Mouse (Mus musculus) MEL (cell line): Measurements from ENCODE around the gene Scel. TPM values are rescaled to one million over a fixed set of nuclear protein-coding genes. Genes with fewer than 3 reads are reported as not detected.

Experiments used
- DNase-seq: peaks from one replicate; pipeline ENCODE4 v3.0.0; 2011; ENCODE audit warnings: low read depth, low spot score
- H3K27ac ChIP-seq: 2 replicates; pipeline ENCODE4 v1.5.1; 2012; ENCODE audit warnings: low read depth, mild to moderate bottlenecking, control low read depth, low read length, moderate library complexity; ENCODE audit not compliant: control insufficient read depth
- H3K27me3 ChIP-seq, 2 experiments: fragments of 150-350 bp in 1 of 2; sonication (generic) in 1 of 2; 2 replicates each; pipeline ENCODE4 v1.6.1; 2012; ENCODE audit warnings: low read length in 2 of 2, mild to moderate bottlenecking in 2 of 2, improper control_type of control experiment in 1 of 2, moderate library complexity in 1 of 2; ENCODE audit not compliant: insufficient read depth in 2 of 2, control insufficient read depth in 1 of 2
- H3K36me3 ChIP-seq, 2 experiments: 2 replicates each; pipeline ENCODE4 v1.6.1; 2012 to 2014; ENCODE audit warnings: low read length in 2 of 2, improper control_type of control experiment in 1 of 2, inconsistent platforms in 1 of 2, mild to moderate bottlenecking in 1 of 2; ENCODE audit not compliant: insufficient read depth in 2 of 2, control insufficient read depth in 1 of 2
- H3K4me1 ChIP-seq, 2 experiments: fragments of 150-350 bp in 1 of 2; sonication (generic) in 1 of 2; 2 replicates each; pipeline ENCODE4 v1.6.1; 2012; ENCODE audit warnings: low read length in 2 of 2, improper control_type of control experiment in 1 of 2, mild to moderate bottlenecking in 1 of 2; ENCODE audit not compliant: insufficient read depth in 2 of 2, control insufficient read depth in 1 of 2
- H3K4me3 ChIP-seq, 2 experiments: fragments of 150-350 bp in 1 of 2; sonication (generic) in 1 of 2; 2 replicates each; pipeline ENCODE4 v1.5.1; 2012; ENCODE audit warnings: low read depth in 2 of 2, low read length in 2 of 2, mild to moderate bottlenecking in 2 of 2, moderate library complexity in 2 of 2, control low read depth in 1 of 2, improper control_type of control experiment in 1 of 2; ENCODE audit not compliant: control insufficient read depth in 1 of 2, insufficient read depth in 1 of 2
- H3K79me2 ChIP-seq: 2 replicates; pipeline ENCODE4 v1.6.1; 2012; ENCODE audit warnings: mild to moderate bottlenecking, low read length, moderate library complexity; ENCODE audit not compliant: control insufficient read depth, poor library complexity, insufficient read depth
- H3K9ac ChIP-seq: 2 replicates; pipeline ENCODE4 v1.6.1; 2012; ENCODE audit warnings: low read depth, mild to moderate bottlenecking, control low read depth, low read length, moderate library complexity; ENCODE audit not compliant: control insufficient read depth, poor library complexity, severe bottlenecking
- H3K9me3 ChIP-seq: fragments of 150-350 bp; sonication (generic); replicated peaks from 2 replicates; pipeline ENCODE4 v1.6.1; 2012; ENCODE audit warnings: mild to moderate bottlenecking, low read length, improper control_type of control experiment, moderate library complexity; ENCODE audit not compliant: insufficient read depth
- ELF1 ChIP-seq: IDR thresholded peaks from 2 replicates; pipeline ENCODE4 v1.6.1; 2014; ENCODE audit warnings: low read depth, mild to moderate bottlenecking, inconsistent platforms, low read length, improper control_type of control experiment, moderate library complexity
- EP300 ChIP-seq, 2 experiments: IDR thresholded peaks; 2 replicates each; pipeline ENCODE4 v1.6.1; 2011; ENCODE audit warnings: improper control_type of control experiment in 2 of 2, low read length in 2 of 2, low read depth in 1 of 2, mild to moderate bottlenecking in 1 of 2
- ETS1 ChIP-seq: IDR thresholded peaks from 2 replicates; pipeline ENCODE4 v1.6.1; 2012; ENCODE audit warnings: low read depth, mild to moderate bottlenecking, inconsistent platforms, low read length, improper control_type of control experiment, moderate library complexity
- GATA1 ChIP-seq: IDR thresholded peaks from 2 replicates; pipeline ENCODE4 v1.6.1; 2011; ENCODE audit warnings: low read depth, low read length, improper control_type of control experiment
- KAT2A ChIP-seq: conservative IDR thresholded peaks from 2 replicates; pipeline ENCODE4 v1.6.1; 2012; ENCODE audit warnings: low read depth, low read length, improper control_type of control experiment, inconsistent platforms
- MAFK ChIP-seq: IDR thresholded peaks from 2 replicates; pipeline ENCODE4 v1.6.1; 2011; ENCODE audit warnings: low read depth, mild to moderate bottlenecking, low read length, improper control_type of control experiment, borderline replicate concordance
- MAX ChIP-seq: IDR thresholded peaks from 2 replicates; pipeline ENCODE4 v1.6.1; 2011; ENCODE audit warnings: low read length, improper control_type of control experiment
- MXI1 ChIP-seq: IDR thresholded peaks from 2 replicates; pipeline ENCODE4 v1.6.1; 2011; ENCODE audit warnings: mild to moderate bottlenecking, low read depth, low read length, improper control_type of control experiment
- MYB ChIP-seq: IDR thresholded peaks from 2 replicates; pipeline ENCODE4 v1.6.1; 2011; ENCODE audit warnings: mild to moderate bottlenecking, low read depth, low read length, improper control_type of control experiment
- MYC ChIP-seq: IDR thresholded peaks from 2 replicates; pipeline ENCODE4 v1.6.1; 2011; ENCODE audit warnings: low read depth, mild to moderate bottlenecking, low read length, improper control_type of control experiment, moderate library complexity
- NRF1 ChIP-seq: IDR thresholded peaks from 2 replicates; pipeline ENCODE4 v1.6.1; 2014; ENCODE audit warnings: low read depth, mild to moderate bottlenecking, inconsistent platforms, low read length, improper control_type of control experiment, moderate library complexity; ENCODE audit not compliant: poor library complexity, insufficient read depth, severe bottlenecking
- POLR2AphosphoS5 ChIP-seq: IDR thresholded peaks from 2 replicates; pipeline ENCODE4 v1.6.1; 2012; ENCODE audit warnings: low read depth, borderline replicate concordance, mild to moderate bottlenecking, inconsistent platforms, low read length, moderate library complexity, mixed read lengths
- RCOR1 ChIP-seq: IDR thresholded peaks from 2 replicates; pipeline ENCODE4 v1.6.1; 2012; ENCODE audit warnings: low read depth, mild to moderate bottlenecking, inconsistent platforms, low read length, improper control_type of control experiment
- SIN3A ChIP-seq: IDR thresholded peaks from 2 replicates; pipeline ENCODE4 v1.6.1; 2012; ENCODE audit warnings: low read length, improper control_type of control experiment, inconsistent platforms
- SMC3 ChIP-seq: IDR thresholded peaks from 2 replicates; pipeline ENCODE4 v1.6.1; 2011; ENCODE audit warnings: low read depth, low read length, improper control_type of control experiment
- TAL1 ChIP-seq: IDR thresholded peaks from 2 replicates; pipeline ENCODE4 v1.6.1; 2012; ENCODE audit warnings: mild to moderate bottlenecking, inconsistent platforms, low read length, moderate library complexity, mixed read lengths
- TCF12 ChIP-seq: IDR thresholded peaks from 2 replicates; pipeline ENCODE4 v1.6.1; 2014; ENCODE audit warnings: low read depth, mild to moderate bottlenecking, inconsistent platforms, low read length, improper control_type of control experiment, moderate library complexity
- UBTF ChIP-seq: IDR thresholded peaks from 2 replicates; pipeline ENCODE4 v1.6.1; 2012; ENCODE audit warnings: low read depth, mild to moderate bottlenecking, inconsistent platforms, low read length, improper control_type of control experiment, moderate library complexity, borderline replicate concordance; ENCODE audit not compliant: insufficient read depth
- USF1 ChIP-seq: IDR thresholded peaks from 2 replicates; pipeline ENCODE4 v1.6.1; 2014; ENCODE audit warnings: low read depth, mild to moderate bottlenecking, inconsistent platforms, low read length, improper control_type of control experiment, moderate library complexity
- USF2 ChIP-seq, 2 experiments: IDR thresholded peaks; 2 replicates each; pipeline ENCODE4 v1.6.1; 2011 to 2012; ENCODE audit warnings: improper control_type of control experiment in 2 of 2, low read length in 2 of 2, borderline replicate concordance in 1 of 2, inconsistent platforms in 1 of 2, low read depth in 1 of 2, mild to moderate bottlenecking in 1 of 2; ENCODE audit not compliant: insufficient read depth in 1 of 2
- ZC3H11A ChIP-seq: IDR thresholded peaks from 2 replicates; pipeline ENCODE4 v1.6.1; 2012; ENCODE audit warnings: low read depth, mild to moderate bottlenecking, inconsistent platforms, low read length, improper control_type of control experiment
- ZMIZ1 ChIP-seq: IDR thresholded peaks from 2 replicates; pipeline ENCODE4 v1.6.1; 2012; ENCODE audit warnings: low read depth, mild to moderate bottlenecking, inconsistent platforms, low read length, improper control_type of control experiment, moderate library complexity
- polyA plus RNA-seq, 2 experiments: library from polyadenylated mRNA; stranded (reverse) in 1 of 2; unstranded in 1 of 2; fragments of >175 nt in 1 of 2; fragments of >200 nt in 1 of 2; gene quantifications; 2 replicates each; pipeline versions ENCODE4 v1.2.1 to v1.2.4; 2012; ENCODE audit warnings: low replicate concordance in 2 of 2, low read depth in 1 of 2; ENCODE audit not compliant: insufficient read length in 2 of 2, insufficient read depth in 1 of 2, missing spikeins in 1 of 2
- total RNA-seq: library from RNA; depleted of rRNA; stranded (reverse); fragments of 300-350 nt; gene quantifications from 2 replicates; pipeline ENCODE4 v1.2.3, GENCODE M21; 2012

Gene Scel
- total and polyA plus RNA-seq, 3 experiments: not detected

- DNase-seq: no peak
- no peaks in the 10 kb centered on the region for H3K9me3 ChIP-seq
Observed at GRCm38 (mm10) chr14:103515419-103515818, 2.3 kb downstream of the Scel start.

GRCm38 (mm10) chr14:103526286-103526685 lies 13.1 kb downstream of the Scel start:
- no peak for DNase-seq
- Histone ChIP-seq H3K79me2 (no peaks in the 10 kb centered on the region), H3K27ac (no peak overlapping the region), H3K4me3 (no peak overlapping the region), H3K9ac (no peak overlapping the region), H3K4me1 (no peaks in the 10 kb centered on the region), H3K36me3 (no peaks in the 10 kb centered on the region), H3K27me3 (no peaks in the 10 kb centered on the region), H3K9me3 (no peaks in the 10 kb centered on the region)
- TF ChIP-seq MAX (no peak), ZC3H11A (no peak), USF2 (IDR thresholded peaks at IDR 0.05; ENCODE audit: borderline replicate concordance in 1 of 2, insufficient read depth in 1 of 2, low read depth in 1 of 2, low read length in 2 of 2) (no peak), GATA1 (no peak), SMC3 (no peak), MXI1 (no peak), UBTF (no peak), NRF1 (no peak), ELF1 (no peak), TCF12 (no peak), RCOR1 (no peak), EP300 (IDR thresholded peaks at IDR 0.05; ENCODE audit: low read depth in 1 of 2, low read length in 2 of 2) (no peak), ETS1 (no peak), SIN3A (no peak), TAL1 (no peak), MAFK (no peak), USF1 (no peak), MYC (no peak), KAT2A (no peak), POLR2AphosphoS5 (no peak)

More at GRCm38 (mm10) chr14:103515419-103515818, 2.3 kb downstream of the Scel start:
- Histone ChIP-seq H3K27ac (no peak overlapping the region), H3K36me3 (no peaks in the 10 kb centered on the region), H3K4me1 (no peaks in the 10 kb centered on the region), H3K4me3 (no peak overlapping the region), H3K79me2 (no peaks in the 10 kb centered on the region), H3K9ac (no peak overlapping the region), H3K27me3 (peaks cover 0 to 2% of the 10 kb centered on the region in 2 experiments; a peak in 2 of 4 replicates)
- TF ChIP-seq NRF1: no peak
- TF ChIP-seq SMC3: no peak
- no peak for TF ChIP-seq MYB
- no peak for TF ChIP-seq ZMIZ1
- TF ChIP-seq MAFK: no peak
